Mouse (Mus musculus) midbrain, embryonic 16.5 days (tissue): ENCODE results near the gene Dagla. TPM values are rescaled to one million over a fixed set of nuclear protein-coding genes. Genes with fewer than 3 reads are reported as not detected.

ENCODE experiments used
- ATAC-seq: fragments of 200-750 bp; cut with Nextera tagmentation; 2 replicates; pipeline ENCODE4 v1.8.0; 2017; ENCODE audit warnings: moderate TSS enrichment
- H3K27ac ChIP-seq: fragments of 300-500 bp; sonication (generic); 2 replicates; pipeline ENCODE4 v1.5.1; 2014; ENCODE audit warnings: mild to moderate bottlenecking, low read length, mixed read lengths
- H3K27me3 ChIP-seq: fragments of 300-500 bp; sonication (generic); 2 replicates; pipeline ENCODE4 v1.6.1; 2014; ENCODE audit warnings: low read depth, low read length, mixed read lengths; ENCODE audit not compliant: control insufficient read depth, insufficient read depth
- H3K36me3 ChIP-seq: fragments of 300-500 bp; sonication (generic); 2 replicates; pipeline ENCODE4 v1.6.1; 2014; ENCODE audit warnings: mild to moderate bottlenecking, low read length, moderate library complexity, mixed read lengths; ENCODE audit not compliant: control insufficient read depth, insufficient read depth
- H3K4me1 ChIP-seq: fragments of 300-500 bp; sonication (generic); 2 replicates; pipeline ENCODE4 v1.6.1; 2014; ENCODE audit warnings: mild to moderate bottlenecking, low read length, mixed read lengths; ENCODE audit not compliant: control insufficient read depth, insufficient read depth
- H3K4me2 ChIP-seq: fragments of 300-500 bp; sonication (generic); 2 replicates; pipeline ENCODE4 v1.6.1; 2014; ENCODE audit warnings: mild to moderate bottlenecking, low read length, mixed read lengths
- H3K4me3 ChIP-seq: fragments of 300-500 bp; sonication (generic); 2 replicates; pipeline ENCODE4 v1.5.1; 2014; ENCODE audit warnings: low read depth, mild to moderate bottlenecking, low read length, moderate library complexity, mixed read lengths
- H3K9ac ChIP-seq: fragments of 300-500 bp; sonication (generic); 2 replicates; pipeline ENCODE4 v1.6.1; 2014; ENCODE audit warnings: low read depth, low read length, mixed read lengths
- H3K9me3 ChIP-seq: fragments of 300-500 bp; sonication (generic); replicated peaks from 2 replicates; pipeline ENCODE4 v1.6.1; 2014; ENCODE audit warnings: mild to moderate bottlenecking, low read length, mixed read lengths; ENCODE audit not compliant: control insufficient read depth, poor library complexity, severe bottlenecking
- WGBS: fragments of 180-500 bp; shearing (Covaris S2); extraction: QIAGEN DNeasy Blood & Tissue Kit; methylation state at CpG from one replicate; pipeline ENCODE4 v1.1.7; 2014; 5-methylcytosine and 5-hydroxymethylcytosine counted together
- polyA plus RNA-seq: library from polyadenylated mRNA; unstranded; fragments of >200 nt; fragmentation: Nextera tagmentation; extraction: Ambion mirVana; gene quantifications from 2 replicates; pipeline ENCODE4 v1.2.1, GENCODE M21; 2015

The Dagla gene
- polyA plus RNA-seq, 1 experiment from 2014 or later, result 14.1 TPM

DNA sequence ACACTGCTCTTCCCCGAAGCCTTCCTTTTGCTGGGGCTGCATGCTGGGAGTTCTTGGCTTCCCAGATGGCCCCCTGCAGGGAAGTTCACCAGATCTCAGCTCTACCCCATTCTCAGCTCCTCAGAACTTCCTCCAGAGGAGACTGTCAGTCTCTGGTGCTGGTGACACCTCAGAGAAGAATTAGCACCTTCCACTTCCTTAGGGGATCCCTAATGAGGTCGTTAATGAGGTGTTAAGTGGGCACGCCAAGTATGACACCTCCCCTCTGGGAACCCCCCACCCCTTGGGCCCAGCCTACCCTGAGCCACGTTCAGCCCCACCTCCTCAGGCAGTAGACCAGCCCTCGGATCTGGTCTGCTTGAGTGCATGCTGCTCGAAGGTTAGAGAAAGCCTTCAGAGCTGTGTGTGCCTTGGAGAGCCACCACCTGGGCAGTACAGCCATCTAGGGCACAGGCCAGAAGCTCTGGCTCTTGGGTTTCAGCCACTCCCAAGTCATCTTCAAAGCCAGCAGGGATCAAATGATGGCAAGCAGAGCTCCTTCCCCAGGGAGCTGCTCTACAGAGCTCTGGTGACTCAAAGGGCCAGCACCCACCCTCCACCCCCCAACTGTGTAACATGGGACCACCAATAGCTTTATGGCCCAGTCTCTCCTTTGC is 25.9 kb downstream of the Dagla start:
- H3K27me3 ChIP-seq, result no peaks in the 10 kb centered on the region
- ATAC-seq, result 0 out of 2 replicates have a peak, but pooled peaks have one; percentile 16
- no peak overlapping the region for H3K4me2 ChIP-seq
- H3K9me3 ChIP-seq, result no peaks in the 10 kb centered on the region
- WGBS, result 29% methylated on average over 6 of the region's 6 CpGs
- H3K4me3 ChIP-seq, result no peak overlapping the region
- H3K9ac ChIP-seq, result no peak overlapping the region
- H3K27ac ChIP-seq, result no peak overlapping the region
- no peaks in the 10 kb centered on the region for H3K36me3 ChIP-seq
- peaks cover 13% of the 10 kb centered on the region; the same call in 1 of the 2 replicates for H3K4me1 ChIP-seq

DNA sequence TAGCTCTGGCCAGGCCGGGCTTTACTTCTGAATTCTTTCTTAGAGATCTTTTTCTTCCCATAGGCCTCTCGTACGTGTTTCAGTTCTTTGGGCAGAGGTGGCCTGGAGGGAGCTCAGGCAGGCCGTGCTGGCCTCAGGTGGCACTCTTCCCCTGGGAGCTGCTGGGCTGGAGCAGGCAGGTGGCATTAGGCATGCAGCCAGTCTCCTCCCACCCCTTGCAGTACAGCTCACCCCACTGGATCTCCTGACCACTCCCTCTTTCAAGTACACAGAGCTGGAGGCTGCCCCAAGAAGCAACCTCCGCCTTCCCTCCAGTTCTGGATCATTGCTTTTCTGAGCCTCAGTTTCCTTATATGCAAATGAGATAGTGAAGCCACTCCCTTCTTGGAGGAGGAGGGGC is 26.9 kb downstream of the Dagla start:
- ATAC-seq, result no peak
- Histone ChIP-seq H3K36me3 (no peaks in the 10 kb centered on the region), H3K4me1 (peaks cover 18% of the 10 kb centered on the region; the same call in 1 of the 2 replicates), H3K9ac (no peak overlapping the region), H3K27me3 (no peaks in the 10 kb centered on the region), H3K9me3 (no peaks in the 10 kb centered on the region), H3K4me3 (no peak overlapping the region), H3K4me2 (no peak overlapping the region), H3K27ac (no peak overlapping the region)
- 19% methylated on average over 5 of the region's 5 CpGs for WGBS

DNA sequence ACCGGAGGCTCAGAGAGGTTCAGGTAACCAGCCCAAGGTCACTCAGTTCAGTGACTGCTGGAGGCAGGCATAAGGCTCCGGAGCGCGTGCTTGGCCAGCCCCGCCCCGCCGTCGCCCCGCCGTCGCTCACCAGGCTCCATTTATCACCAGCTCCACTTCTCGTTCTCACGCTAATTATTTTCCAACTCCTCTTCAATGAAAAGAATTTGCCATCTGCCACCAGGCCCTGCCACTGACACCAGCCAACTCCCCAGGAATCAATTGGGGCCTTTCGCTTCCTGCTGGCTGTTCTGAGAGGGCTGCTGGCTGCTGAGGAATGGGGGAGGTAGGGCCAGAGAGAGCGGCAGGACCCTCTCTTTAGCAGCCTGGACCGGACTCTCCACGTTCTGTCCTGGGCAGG is 27.3 kb downstream of the Dagla start:
- H3K4me2 ChIP-seq, result no peak overlapping the region
- no peaks in the 10 kb centered on the region for H3K9me3 ChIP-seq
- H3K4me3 ChIP-seq, result no peak overlapping the region
- H3K27me3 ChIP-seq, result no peaks in the 10 kb centered on the region
- no peak for ATAC-seq
- H3K36me3 ChIP-seq, result no peaks in the 10 kb centered on the region
- H3K4me1 ChIP-seq, result peaks cover 22% of the 10 kb centered on the region; the same call in 1 of the 2 replicates
- no peak overlapping the region for H3K27ac ChIP-seq
- WGBS, result 6% methylated on average over 17 of the region's 17 CpGs
- no peak overlapping the region for H3K9ac ChIP-seq

DNA sequence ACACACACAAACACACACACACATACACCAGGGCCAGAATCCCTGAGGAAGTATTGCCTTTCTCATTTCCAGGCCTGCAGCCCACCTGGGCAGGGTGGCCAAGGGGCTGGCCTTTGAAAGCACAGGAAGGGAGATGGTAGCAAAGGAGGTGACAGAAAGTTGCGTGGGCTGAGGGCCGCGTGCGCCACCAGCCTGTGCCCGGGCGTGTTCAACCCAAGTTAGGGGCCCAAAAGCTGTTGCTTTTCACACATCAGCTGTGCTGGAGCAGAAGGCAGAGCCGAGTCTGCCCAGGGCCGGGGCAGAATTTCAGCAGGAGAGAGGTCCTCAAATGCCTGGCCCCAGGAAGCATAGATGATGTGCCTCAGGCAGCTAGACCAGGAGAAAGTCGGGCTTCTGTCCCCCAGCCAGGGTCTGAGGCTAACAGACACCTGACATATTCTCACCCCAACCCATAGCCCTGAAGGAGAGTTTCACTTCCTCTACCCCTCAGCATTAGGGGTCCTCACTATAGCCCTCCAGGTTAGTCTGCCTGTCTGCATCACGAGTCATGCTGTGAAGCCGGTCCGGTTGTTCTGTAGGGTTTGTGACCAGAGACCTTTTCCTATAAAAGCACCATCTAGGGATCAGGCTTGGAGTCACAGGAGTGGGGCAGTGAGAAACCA is 28.1 kb downstream of the Dagla start:
- H3K9ac ChIP-seq, result no peak overlapping the region
- 74% methylated on average over 12 of the region's 12 CpGs for WGBS
- ATAC-seq, result no peak
- no peaks in the 10 kb centered on the region for H3K36me3 ChIP-seq
- no peaks in the 10 kb centered on the region for H3K27me3 ChIP-seq
- H3K4me2 ChIP-seq, result no peak overlapping the region
- no peak overlapping the region for H3K27ac ChIP-seq
- peaks cover 22% of the 10 kb centered on the region; the same call in 1 of the 2 replicates for H3K4me1 ChIP-seq
- no peak overlapping the region for H3K4me3 ChIP-seq
- no peaks in the 10 kb centered on the region for H3K9me3 ChIP-seq

DNA sequence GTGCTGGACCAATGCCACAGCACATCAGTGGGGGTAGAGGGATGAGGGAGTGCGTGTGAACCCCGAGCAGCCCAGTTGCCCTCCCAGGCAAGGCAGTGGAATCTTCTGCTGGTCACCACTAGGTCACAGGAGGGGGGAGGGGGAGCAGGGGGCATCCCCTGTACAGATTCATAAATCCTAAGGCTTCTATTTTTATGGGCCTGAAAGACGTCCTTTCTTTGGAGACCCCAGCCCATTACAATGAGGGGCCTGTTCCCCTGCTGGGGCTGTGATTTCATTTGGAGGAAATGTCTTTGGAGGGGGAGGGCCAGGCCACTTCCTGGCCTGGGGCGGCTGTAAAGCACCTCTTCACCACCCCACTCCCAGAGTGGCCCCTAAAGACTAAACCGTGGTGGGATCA is 30.6 kb downstream of the Dagla start:
- Histone ChIP-seq H3K36me3 (no peaks in the 10 kb centered on the region), H3K4me3 (no peak overlapping the region), H3K27ac (no peak overlapping the region), H3K27me3 (no peaks in the 10 kb centered on the region), H3K4me1 (peaks cover 22% of the 10 kb centered on the region; the same call in 1 of the 2 replicates), H3K9ac (no peak overlapping the region), H3K4me2 (no peak overlapping the region), H3K9me3 (no peaks in the 10 kb centered on the region)
- no peak for ATAC-seq
- 35% methylated on average over 5 of the region's 5 CpGs for WGBS

DNA sequence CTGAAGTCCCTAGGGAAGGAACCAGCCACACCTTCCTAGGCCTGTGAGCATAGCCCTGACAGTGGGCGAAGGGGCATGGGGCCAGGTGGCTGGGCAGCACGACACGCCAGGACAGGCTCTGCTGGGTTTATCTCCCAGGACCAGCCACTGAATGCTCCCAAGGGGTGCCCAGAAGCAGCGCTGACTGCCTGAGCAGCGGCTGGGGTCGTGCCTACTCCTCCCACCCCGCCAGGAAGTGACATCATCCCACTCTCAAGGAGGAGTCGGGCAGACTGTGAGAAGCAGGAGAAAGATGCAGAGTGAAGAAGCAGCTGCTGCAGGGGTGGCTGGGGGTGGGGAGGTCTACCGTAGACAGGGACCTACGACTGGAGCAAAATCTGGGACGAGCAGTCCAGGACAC is 31.9 kb downstream of the Dagla start:
- peaks cover 19% of the 10 kb centered on the region; the same call in 1 of the 2 replicates for H3K4me1 ChIP-seq
- H3K4me3 ChIP-seq, result no peak overlapping the region
- peak overlapping the region; percentile 48; the same call in 1 of the 2 replicates for H3K9ac ChIP-seq
- H3K36me3 ChIP-seq, result no peaks in the 10 kb centered on the region
- WGBS, result 21% methylated on average over 11 of the region's 11 CpGs
- peak; percentile 61 for ATAC-seq
- H3K27me3 ChIP-seq, result no peaks in the 10 kb centered on the region
- no peaks in the 10 kb centered on the region for H3K9me3 ChIP-seq
- no peak overlapping the region for H3K27ac ChIP-seq
- H3K4me2 ChIP-seq, result peak overlapping the region; percentile 41

DNA sequence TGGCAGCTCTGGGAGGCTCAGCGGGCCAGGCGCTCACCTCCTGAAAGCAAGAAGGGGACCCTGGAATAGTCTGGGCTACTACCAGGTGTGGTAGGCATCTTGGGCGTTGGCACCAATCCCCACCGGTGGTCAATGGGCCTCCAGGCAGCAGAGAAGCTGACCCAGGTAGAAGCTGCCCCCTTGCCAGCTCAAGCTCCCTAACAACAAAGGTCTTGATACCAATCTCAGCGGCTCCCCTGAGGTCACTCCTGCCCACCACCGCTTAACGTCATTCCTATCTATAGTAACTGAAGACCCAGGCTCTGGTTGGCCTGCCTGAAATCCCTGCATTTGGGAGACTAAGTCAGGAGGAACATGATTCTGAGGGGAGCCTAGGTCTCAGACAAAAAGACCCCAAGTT is 33.1 kb downstream of the Dagla start:
- H3K4me2 ChIP-seq, result no peak overlapping the region
- no peak overlapping the region for H3K9ac ChIP-seq
- no peaks in the 10 kb centered on the region for H3K9me3 ChIP-seq
- H3K4me3 ChIP-seq, result no peak overlapping the region
- no peak overlapping the region for H3K27ac ChIP-seq
- ATAC-seq, result no peak
- no peaks in the 10 kb centered on the region for H3K27me3 ChIP-seq
- H3K4me1 ChIP-seq, result peaks cover 12% of the 10 kb centered on the region; the same call in 1 of the 2 replicates
- 88% methylated on average over 7 of the region's 7 CpGs for WGBS
- no peaks in the 10 kb centered on the region for H3K36me3 ChIP-seq

DNA sequence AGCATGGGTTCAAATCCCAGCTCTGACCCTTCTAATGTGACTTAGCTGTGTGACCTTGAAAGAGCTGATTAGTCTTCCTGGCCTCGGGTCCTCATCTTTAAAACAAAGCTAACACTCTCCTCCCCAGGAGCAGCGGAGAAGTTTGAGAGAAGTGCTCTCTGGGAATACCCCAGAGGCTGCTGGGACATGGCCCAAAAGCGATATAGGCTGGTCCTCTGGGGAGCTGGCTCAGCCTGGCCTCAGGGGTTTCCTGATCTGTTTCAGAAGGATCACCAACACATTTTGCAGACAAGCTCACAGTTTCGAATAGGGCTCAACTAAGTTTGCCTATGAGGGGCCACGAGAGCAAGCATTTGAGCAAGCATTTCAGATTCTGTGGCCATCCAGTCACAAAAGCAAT is 34.3 kb downstream of the Dagla start:
- no peak overlapping the region for H3K4me3 ChIP-seq
- H3K36me3 ChIP-seq, result no peaks in the 10 kb centered on the region
- no peaks in the 10 kb centered on the region for H3K9me3 ChIP-seq
- WGBS, result 87% methylated on average over 5 of the region's 5 CpGs
- H3K27ac ChIP-seq, result no peak overlapping the region
- no peaks in the 10 kb centered on the region for H3K27me3 ChIP-seq
- no peak overlapping the region for H3K9ac ChIP-seq
- peaks cover 12% of the 10 kb centered on the region; the same call in 1 of the 2 replicates for H3K4me1 ChIP-seq
- no peak overlapping the region for H3K4me2 ChIP-seq
- no peak for ATAC-seq

DNA sequence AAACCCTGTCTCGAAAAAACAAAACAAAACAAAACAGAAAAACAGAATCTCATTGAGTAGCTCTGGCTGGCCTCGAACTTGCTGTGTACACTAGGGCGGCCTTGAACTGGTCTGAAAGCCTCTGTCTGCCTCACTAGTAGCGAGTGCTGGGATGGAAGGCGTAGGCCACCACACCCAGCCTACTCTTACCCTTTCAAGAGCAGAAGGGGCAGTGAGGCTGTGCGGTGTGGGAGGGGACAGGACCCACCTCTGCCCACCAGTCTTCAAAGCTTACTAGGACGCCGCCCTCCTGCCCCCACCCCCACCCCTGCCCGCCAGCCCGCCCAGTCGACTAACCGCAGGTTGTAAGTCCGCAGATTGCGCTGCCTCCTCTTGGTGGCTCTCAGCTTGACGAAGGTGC is 35.8 kb downstream of the Dagla start:
- ATAC-seq, result no peak
- Histone ChIP-seq H3K27me3 (no peaks in the 10 kb centered on the region), H3K9ac (no peak overlapping the region), H3K4me3 (no peak overlapping the region), H3K4me2 (no peak overlapping the region), H3K9me3 (no peaks in the 10 kb centered on the region), H3K4me1 (peaks cover 12% of the 10 kb centered on the region; the same call in 1 of the 2 replicates), H3K36me3 (no peaks in the 10 kb centered on the region), H3K27ac (no peak overlapping the region)
- 80% methylated on average over 15 of the region's 15 CpGs for WGBS
